Mouse (Mus musculus) 3134 (cell line): ENCODE data around the gene Gpr18.

Source experiments
- DNase-seq: peaks from one replicate; pipeline ENCODE4 v3.0.0-alpha.2; 2011; ENCODE audit warnings: low spot score; ENCODE audit not compliant: insufficient read length; ENCODE audit errors: extremely low read depth

The Gpr18 gene

DNA sequence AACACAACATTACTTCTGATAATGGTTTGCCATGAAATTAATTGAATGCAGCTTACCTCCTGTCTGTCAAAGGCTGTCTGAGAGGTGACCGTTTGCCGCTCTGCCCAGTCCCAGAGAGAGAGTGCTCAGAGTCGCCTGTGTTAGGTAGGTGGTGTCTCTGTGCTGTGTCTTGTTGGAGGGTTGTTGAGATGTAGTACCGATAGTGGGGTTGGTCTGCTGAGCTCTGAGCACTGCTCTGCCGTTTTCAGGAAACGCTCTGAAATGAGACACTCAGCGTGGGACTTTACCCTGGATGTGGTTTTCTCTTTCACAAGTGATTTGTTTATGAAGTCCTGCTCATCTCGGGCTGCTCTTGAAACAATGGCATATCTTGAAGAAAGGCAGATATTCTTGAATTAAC, at the start of gene Gpr18:
Gene Gpr18 (minus strand): TSS at position 161 of the 400 bp plus-strand sequence.
- no peak for DNase-seq

DNA sequence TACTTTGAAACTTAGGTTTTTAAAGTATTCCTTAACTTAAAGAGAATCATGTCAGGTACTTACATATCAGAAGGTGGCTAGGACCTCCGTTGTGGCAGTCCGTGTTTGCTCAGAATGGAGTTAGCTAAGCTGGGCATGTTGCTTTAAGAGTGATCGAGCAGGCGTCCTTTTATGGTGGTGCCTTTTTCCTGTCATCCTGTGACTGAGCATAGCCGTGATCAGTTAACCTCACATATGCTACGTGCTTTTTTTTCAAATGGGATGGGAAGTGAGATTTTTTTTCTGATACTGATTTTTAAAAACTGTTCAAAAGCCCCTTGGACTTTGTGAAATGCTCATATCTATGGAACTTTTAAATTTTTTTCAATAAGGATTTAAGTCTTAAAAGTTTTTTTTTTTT, 49.4 kb upstream of the Gpr18 start, which contains the start of gene Gpr183:
Gene Gpr183 (minus strand): TSS at position 206 of the 400 bp plus-strand sequence.
- no peak for DNase-seq

DNA sequence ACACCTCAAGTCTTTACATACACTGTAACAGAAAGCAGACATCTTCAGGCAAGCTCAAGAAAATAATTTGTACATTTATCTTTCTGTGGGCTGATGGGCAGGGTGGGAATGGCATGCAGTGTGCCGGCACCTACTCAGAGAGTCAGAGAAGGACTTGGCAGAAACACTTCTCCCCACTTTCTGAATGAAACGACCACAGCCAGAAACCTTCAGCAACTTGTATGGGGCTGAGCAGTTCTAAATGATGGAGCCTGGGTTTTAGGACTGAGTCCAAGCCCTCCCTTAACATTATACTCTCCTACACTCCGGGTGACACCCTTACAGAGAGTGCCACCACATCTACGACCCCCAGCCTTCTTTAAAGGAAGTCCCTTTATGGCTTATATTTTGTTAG, 48.4 kb upstream of the Gpr18 start:
- no peak for DNase-seq

DNA sequence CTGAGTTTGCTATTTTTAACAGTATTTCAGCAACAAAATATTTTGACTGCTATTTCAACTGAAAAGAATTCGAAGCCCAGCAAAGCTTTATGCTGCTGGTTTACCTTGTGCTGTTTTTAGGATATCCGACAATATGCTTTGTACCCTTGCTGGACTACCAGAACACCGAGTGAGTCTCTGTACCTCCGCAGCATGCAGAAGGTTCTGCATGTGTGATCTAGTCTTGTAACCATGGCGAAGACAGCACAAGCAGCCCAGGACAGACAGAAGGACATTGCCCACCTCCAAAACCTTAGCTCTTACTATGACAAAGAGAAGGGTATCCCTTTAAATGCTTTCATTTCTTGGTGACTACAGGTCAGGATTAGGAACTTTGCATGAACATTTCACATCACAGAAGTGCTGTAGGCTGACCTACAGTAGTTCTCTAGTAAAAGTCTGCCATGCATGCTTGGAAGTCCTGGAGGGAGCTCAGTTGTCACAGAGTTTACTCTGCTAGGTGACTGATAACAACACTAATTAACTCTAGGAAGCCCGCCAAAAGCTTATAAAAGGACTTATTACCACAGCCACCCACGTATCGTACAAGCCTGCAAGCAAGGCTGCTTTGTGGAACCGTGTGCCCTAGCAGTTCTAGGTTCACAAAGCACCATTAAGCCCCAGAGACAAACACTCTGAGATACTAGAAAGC, 47.8 kb upstream of the Gpr18 start:
- DNase-seq, result no peak

DNA sequence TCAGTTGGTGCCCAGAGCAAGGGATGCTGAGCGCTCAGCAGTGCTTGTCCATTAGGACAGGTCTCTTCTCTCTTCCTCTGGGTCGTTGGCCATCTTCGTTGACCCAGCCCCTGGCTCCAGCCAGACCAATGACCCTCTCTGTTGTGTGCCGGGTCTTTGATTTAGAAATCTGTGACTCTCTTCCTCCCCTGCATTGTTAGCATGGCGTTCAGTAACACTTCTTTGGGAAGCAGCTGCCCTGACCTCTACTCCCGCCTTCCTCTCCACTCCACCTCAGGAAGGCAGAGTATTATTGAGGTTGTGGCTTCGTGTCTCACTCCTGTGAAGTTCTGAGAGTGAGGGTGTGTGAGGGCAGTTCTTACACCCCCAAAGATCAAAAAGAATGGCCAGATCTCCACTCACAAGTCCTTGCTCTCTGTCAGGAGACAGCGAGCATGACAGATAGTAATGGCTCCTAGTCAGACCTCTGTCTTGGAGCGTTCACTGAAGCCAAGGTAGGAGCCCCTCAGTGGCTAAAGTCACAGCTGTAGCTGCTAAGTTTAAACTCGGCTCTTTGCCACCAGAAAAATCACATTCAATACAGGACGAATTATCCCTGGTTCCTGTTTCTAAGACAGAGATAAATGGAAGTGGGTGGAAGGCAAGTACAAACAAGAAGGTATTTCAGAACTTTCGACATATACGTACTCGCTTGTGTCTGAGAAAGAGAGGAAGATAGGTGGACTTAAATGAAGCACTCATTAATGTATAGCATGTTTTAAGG, 46.7 kb upstream of the Gpr18 start:
- no peak for DNase-seq

DNA sequence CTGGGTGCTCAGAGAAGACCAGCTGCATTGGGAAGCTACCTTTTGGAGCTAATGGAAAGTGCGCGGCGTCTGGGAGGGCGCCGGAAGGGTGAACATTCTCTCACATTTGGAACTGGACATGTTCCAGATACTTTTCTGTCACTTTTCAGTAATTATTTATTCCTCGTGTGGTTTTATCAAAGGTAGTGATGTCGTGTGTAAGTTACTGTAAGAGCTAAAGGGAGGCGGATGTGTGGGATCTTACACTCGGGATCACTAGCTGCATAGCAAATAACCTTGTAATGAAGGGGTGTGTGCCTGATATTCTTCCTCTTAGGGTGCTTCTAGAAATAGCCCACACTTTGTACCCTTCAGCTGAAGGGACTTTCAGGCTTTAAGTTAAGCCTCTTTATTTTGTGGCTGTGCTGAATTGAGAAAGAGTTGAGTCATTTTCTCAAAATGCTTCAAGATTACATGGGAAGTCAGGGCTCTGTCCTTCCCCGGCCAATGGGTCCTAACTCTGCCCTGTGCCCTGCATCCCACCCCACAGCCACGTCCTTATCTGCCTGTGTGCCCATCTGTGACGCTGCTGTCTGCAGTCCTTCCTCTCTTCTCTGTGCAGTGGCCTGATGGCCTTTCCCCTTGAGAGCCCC, 46.0 kb upstream of the Gpr18 start:
- no peak for DNase-seq

DNA sequence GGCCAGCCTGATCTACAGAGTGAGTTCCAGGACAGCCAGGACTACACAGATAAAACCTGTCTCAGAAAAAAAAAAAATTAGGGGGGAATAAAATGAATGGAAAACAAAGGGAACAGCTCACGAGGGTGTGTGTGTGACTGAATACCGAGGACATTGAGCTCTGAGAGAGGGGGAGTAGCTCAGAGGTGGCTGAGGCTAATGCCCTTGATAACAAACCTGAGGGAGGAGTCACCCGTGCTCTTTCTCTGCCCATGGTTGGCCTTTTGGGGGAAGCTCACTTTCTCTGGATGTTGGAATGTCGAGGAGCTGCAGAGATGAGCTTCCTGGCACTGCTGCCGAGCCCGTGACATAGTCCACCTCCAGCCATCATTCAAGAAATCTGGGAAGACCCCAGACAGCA, 45.4 kb upstream of the Gpr18 start:
- DNase-seq, result no peak

DNA sequence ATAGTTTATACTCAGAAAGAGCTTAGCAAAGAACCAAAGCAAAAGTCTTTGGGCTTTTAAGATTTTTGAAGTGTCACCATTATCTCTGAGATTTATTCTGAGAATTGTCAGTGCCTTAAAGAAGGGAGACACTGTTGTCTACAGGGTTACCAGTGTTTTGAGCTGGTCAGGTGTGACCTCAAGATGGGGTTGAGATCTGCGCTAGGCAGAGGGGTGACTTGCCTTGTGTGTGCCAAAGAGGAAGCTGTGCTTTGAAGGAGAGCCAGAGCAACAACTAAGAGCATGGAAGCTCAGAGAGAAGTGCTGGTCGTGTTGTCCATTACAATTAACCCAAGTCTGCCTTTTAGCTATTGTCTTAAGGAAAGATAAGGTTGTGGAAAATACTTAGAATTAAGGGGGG, 45.0 kb upstream of the Gpr18 start:
- DNase-seq, result no peak

DNA sequence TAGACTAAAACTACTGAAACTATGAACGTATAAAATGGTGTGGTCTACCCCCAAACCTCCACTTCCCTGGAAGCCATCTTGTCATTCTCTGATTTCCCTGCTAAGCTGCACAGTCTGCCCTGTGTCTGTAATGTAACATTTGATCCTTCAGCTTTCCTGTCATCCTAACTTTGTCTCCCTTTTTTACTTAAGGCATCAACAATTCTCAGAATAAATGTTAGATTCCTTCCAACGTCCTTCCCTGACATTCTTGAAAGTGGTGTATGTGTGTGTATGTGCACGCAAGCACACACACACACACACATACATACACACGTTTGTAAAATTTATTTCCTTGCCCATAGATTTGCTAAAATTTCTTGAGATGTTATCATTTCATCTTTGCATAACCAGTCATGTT, 44.5 kb upstream of the Gpr18 start:
- no peak for DNase-seq

DNA sequence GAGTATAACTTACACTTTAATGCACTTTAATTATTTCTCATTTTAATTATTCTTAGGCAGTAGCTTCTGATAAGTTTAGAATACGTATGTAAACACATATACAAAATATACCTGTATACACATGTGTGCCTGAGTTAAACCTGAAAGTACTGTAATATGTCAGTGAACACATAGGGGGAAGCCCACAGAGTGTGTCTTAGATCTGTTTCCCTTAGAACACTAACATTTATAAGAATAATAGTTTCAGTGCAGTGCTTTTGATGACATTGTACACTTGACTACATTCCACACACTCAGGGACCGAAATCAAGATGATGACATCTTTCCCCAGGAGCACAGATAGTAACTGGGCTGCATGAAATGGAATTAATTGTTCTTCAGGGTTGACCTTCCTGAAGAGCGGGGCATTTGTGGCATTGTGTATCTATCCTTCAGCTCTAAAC, 44.0 kb upstream of the Gpr18 start:
- no peak for DNase-seq

DNA sequence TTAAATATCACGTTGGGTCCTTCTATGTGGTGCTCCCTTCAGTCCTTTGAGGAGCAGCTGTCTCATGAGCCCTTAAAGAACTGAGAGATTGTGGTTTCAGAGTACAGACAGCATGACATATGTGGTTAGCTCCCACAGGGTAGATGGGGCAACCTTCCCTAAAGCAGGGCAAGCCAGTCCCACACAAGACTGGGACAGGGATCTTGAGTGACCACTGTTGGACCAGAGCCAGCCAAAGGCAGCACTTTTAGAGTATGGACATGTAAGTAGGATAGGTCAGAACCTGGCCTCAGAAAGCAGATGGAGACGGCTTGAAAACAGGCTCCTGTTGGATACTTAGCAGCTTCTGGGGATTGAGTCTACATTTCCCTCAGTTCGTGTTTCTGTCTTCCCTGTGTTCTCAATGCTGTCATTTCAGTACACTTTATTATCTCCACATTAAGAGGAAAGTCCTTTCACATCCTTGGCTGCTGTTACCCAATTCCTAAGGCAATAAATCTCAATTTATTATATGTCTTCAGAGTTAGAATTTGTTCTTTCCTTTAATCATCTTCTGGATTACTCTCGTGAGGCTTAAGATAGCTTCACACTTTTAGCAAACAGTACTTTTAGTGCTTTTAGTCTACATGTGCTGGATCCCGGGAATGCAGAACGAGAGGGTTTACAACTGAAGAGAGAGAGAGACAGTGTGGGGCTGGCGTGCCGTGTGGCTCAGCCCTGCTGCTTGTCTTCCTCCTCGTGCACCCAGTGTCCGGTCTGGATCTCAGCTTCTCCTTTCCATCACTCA, 43.4 kb upstream of the Gpr18 start:
- DNase-seq, result no peak

DNA sequence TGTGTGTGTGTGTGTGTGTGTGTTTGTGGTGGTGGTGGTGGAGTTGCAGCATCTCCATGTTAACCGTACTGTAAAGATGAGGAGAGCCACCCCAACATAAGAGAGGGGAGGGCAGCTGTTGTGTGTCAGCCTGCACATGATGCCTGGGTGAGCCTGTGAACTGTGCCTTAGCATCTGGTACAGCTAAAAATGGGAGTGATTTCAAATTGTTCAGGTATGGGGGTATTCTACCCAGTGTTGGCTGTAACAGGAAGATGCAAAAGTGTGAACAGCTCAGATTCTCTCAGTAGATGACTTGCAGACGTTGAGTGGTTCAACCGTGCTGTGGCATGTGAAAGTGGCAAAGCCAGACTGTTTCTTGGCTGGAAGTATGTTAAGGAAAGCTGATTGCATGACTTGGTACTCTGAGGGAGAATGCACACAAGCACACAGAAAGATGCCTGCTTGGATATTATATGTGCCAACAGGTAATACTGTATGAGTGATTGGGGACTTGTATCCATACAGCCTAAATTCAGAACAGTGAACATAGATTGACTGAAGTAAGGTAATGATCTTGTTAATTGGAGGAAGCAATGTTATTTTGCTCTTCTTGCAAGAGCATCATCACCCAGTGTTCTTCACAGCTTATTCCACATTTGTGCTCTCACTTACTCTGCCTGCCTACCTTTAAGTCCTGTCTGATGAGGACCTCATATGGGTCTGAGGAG, 42.6 kb upstream of the Gpr18 start:
- DNase-seq, result no peak

DNA sequence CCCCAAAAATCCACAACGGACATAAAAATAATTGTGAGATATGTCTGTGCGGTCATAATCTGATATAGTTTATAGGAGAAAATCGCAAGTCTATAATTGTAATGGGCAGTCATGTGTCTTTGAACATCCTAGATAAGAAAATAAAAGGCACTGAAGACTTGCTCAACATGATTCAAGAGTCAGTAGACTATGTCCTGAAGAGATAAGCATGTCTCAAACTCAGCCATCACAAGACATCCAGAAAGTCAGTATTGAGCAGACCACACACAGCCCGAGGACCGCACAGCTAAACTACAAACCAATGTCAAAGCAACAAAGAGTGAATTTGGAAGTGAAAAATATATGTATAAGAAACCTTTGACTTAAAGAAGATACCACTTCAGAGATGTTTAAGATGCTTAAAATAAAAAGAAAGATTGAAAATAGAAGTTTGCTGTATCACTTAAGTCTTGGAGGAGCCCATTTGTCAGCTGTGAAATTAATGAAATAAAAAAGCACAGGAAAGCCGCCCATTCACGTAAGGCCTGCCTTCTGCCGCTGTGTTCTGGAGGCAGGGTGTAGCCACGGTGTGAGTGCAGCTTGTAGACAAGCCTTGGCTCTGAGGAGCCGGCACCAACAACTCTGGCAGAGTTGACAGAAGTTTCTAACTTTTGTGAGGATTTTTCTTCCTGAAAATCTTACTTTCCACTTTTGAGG, 41.7 kb upstream of the Gpr18 start:
- no peak for DNase-seq

DNA sequence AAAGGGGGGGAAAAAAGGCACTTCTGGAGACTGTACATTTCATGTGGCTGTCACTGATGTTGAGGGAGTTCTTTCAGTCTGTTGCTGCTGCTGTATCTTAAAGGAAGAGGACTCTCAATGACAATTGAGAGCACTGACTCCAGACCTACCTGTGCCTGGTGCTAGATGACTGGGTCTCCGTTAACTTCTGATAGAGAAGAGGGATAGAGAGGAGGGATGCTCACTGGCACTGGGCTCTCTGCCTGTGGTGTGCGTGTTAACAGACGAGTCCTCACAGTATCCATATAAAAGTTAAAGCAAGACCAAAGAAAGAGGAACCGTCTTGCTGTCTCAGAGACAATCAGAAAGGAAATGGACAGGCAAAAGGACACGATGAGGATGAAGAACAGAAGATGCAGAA, 40.7 kb upstream of the Gpr18 start:
- DNase-seq, result no peak

DNA sequence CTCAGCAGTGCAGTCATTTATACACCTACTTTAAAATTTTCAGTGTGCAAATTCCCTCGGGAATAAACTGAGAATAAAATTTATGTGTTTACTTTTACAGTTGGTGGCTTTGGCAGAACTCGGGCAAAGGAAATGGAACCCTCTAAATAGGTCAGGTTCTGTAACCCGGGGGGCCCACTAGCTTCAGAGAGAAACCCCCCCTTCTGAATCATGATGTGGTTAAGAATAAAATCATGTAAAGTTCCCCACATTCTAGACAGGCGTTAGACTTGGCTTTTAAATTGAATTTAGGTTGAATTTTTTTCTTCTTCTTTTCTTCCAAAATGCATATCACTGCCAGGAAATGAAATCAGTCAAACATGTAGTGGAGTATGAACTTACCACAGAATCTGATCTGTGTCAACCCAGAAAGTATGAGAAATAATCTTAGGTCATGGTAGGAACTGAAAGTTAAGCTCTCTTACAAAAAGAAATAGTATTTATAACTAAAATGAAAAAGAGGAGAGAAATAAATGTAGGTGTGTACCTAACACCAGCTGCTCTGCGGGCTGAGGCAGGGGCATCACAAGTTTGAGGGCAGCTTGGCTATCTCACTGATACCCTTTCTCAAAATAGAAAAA, 39.7 kb upstream of the Gpr18 start:
- DNase-seq, result no peak

DNA sequence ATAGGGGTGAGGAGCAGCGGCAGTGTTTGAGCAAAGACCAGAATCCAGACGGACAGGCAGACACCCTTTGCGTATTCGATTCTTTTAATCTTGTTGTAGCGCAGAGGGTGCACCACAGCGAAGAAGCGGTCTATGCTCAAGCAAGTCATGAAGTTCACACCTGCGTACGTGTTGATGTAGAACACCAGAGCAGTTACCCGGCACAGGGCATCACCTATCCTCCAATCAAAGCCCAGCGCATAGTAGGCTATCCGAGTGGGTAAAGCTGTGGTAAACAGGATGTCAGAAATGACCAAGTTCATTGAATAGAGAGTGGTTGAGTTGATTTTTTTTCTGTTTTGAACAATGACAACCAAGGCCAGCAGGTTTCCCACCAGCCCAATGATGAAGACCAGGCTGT, 39.0 kb upstream of the Gpr18 start:
- DNase-seq, result no peak

DNA sequence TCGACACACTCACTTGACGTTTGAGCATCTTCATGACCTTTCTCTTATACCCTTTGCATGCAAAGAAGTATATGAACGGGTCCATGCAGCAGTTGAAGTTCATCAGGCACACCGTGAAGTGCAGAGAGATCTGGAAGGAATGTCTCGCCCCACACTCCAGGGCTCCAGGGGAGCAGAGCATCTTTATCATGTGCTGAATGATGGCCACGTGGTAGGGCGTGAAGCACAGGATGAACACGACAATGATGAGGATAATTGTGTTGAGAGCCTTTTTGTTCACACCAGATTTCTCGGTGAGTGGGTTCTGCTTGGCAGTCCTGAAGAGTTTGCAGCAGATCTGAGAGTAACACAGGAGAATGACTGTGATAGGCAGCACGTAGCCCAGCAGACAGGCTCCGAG, 38.5 kb upstream of the Gpr18 start:
- no peak for DNase-seq

DNA sequence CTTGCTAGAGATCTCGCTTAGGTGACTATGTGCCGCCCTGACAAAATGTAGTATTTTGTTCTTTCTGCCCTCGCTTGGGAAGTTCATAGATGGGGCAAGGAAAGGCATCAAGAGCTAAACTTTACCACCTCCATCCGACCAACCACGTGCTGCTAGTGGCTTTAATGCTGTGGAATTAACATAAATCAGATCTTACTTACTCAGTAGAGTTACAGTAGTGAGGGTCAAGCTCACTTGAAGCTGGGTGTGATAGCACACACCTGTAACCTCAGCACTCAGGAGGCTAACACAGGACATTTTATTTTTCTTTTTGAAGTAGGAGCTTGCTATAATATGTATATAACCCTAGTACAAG, 36.4 kb upstream of the Gpr18 start:
- DNase-seq, result no peak

DNA sequence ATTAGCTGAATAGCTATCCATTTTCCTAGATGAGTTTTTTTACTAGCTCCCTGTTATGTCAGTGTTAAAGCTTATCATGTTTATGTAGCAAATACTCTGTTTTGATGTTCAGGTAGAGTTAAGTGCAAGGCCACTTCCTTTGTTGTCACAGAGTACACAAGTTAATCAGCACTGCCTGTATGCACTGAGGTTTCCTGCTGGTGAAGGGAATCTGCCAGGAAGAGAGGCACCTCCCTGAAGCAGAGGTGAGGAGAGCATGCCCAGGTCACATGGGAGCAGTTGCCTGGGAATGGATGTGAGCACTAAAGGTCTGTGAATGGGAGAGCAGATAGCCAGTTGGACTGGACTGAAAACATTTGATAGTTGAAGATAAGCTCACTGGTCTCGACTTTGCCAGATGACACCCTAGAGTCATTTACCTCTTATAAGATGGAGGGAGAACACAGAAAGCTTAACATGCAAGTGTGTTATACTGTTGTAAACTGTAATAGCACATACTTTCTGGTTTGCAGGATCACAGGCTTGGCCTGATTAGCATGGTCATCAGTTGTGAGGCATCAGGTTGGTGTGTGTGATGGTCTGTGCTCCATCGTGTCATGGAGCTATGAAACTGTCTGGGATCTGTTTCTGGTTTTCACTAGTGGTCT, 35.9 kb upstream of the Gpr18 start:
- no peak for DNase-seq
